ENCODE assay signal across 12 mouse cellular contexts in the genomic region with DNA sequence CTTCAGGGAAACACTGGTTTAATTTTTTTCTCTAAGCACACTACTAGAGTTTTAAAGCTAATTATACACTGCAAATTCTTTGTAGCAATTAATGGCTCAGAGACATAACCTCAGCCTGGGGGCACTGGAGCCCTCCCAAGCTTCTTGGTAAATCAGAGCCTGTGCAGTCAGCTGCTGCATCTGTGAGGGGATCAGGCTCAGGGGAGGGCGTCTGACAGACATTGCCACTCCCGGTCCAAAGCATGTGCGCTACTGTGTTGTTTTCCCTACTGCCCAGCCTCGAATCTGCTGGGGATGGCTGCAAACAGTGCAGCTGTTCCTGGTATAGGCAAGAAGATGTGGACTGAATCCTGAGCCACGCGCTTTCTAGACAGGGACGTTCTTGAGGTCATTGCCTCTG.
DNase-seq lines count a peak whose midpoint lies in the region; ATAC-seq lines count a peak whose summit lies in the region.
"Had no signal": no experiment of that assay in that cellular context is flagged by ENCODE, and none has a peak within 500 bp of the region (broad histone marks: within the 10 kb centered on the region; RNA-seq: fewer than 3 reads in every experiment).

No protein-coding gene starts in this region.

- DNase-seq in heart, embryonic 10.5 days (ENCODE audit: low spot score), result no peak
- DNase-seq in heart, postnatal 10 days, result no peak
- no peak for DNase-seq in liver, embryonic 11.5 days (ENCODE audit: low spot score)
- peak; percentile 80 for DNase-seq in embryonic facial prominence, embryonic 14.5 days (ENCODE audit: low spot score)
- no peak for DNase-seq in natural killer cell, adult 2 months (ENCODE audit: low spot score in 2 of 2)
- DNase-seq in c-Kit-positive CD71-positive TER-119-positive erythroid progenitor cells, embryonic 14.5 days (ENCODE audit: low spot score), result no peak
- DNase-seq: cerebellum, postnatal 14 days; gastrocnemius, postnatal 25 days; lung, postnatal 10 days had no signal

- no peak overlapping the region for H3K9ac ChIP-seq in liver, embryonic 11.5 days (ENCODE audit: low read depth, low read length)
- H3K9ac ChIP-seq in liver, embryonic 12.5 days, result no peak overlapping the region
- no peak overlapping the region for H3K9ac ChIP-seq in embryonic facial prominence, embryonic 14.5 days (ENCODE audit: low read depth, low read length)
- H3K9ac ChIP-seq in limb, embryonic 12.5 days (replicated peaks), result no peak overlapping the region

- H3K27me3 ChIP-seq in heart, embryonic 10.5 days (ENCODE audit: insufficient read depth, poor library complexity, severe bottlenecking), result no peaks in the 10 kb centered on the region
- no peaks in the 10 kb centered on the region for H3K27me3 ChIP-seq in liver, embryonic 11.5 days (replicated peaks; ENCODE audit: control insufficient read depth, insufficient read depth, low read length)
- H3K27me3 ChIP-seq in liver, embryonic 12.5 days (replicated peaks), result no peaks in the 10 kb centered on the region
- no peaks in the 10 kb centered on the region for H3K27me3 ChIP-seq in embryonic facial prominence, embryonic 14.5 days (replicated peaks; ENCODE audit: control insufficient read depth, insufficient read depth, low read length)
- H3K27me3 ChIP-seq in limb, embryonic 12.5 days, result peaks cover 2% of the 10 kb centered on the region; the same call in 1 of the 2 replicates

- 49% methylated on average over 7 of the region's 7 CpGs for WGBS in heart, embryonic 10.5 days
- 67% methylated on average over 7 of the region's 7 CpGs for WGBS in liver, embryonic 11.5 days
- WGBS in liver, embryonic 12.5 days (ENCODE audit: insufficient replicate concordance), result 62% methylated on average over 7 of the region's 7 CpGs
- WGBS in embryonic facial prominence, embryonic 14.5 days, result 27% methylated on average over 7 of the region's 7 CpGs
- 56% methylated on average over 7 of the region's 7 CpGs for WGBS in limb, embryonic 12.5 days

- no peak for ATAC-seq in liver, embryonic 11.5 days (replicated peaks; ENCODE audit: low FRiP score)
- ATAC-seq in liver, embryonic 12.5 days, result no peak
- ATAC-seq in embryonic facial prominence, embryonic 14.5 days (ENCODE audit: low read depth), result peak; percentile 84
- 0 out of 2 replicates have a peak, but pooled peaks have one; percentile 39 for ATAC-seq in limb, embryonic 12.5 days (ENCODE audit: insufficient number of reproducible peaks, insufficient read depth, low FRiP score, low TSS enrichment, low read depth)

- H3K36me3 ChIP-seq in heart, embryonic 10.5 days, result no peaks in the 10 kb centered on the region
- no peaks in the 10 kb centered on the region for H3K36me3 ChIP-seq in liver, embryonic 11.5 days (ENCODE audit: control insufficient read depth, insufficient read depth, low read length)
- H3K36me3 ChIP-seq in liver, embryonic 12.5 days, result no peaks in the 10 kb centered on the region
- no peaks in the 10 kb centered on the region for H3K36me3 ChIP-seq in embryonic facial prominence, embryonic 14.5 days (ENCODE audit: control insufficient read depth, insufficient read depth, low read length)
- no peaks in the 10 kb centered on the region for H3K36me3 ChIP-seq in limb, embryonic 12.5 days

- intact Hi-C loops in heart, postnatal 10 days (cut with DNase I), result no loop called here

- H3K9me3 ChIP-seq in heart, embryonic 10.5 days, result no peaks in the 10 kb centered on the region
- no peaks in the 10 kb centered on the region for H3K9me3 ChIP-seq in liver, embryonic 11.5 days (ENCODE audit: control insufficient read depth, low read length)
- H3K9me3 ChIP-seq in liver, embryonic 12.5 days (replicated peaks), result no peaks in the 10 kb centered on the region
- H3K9me3 ChIP-seq in embryonic facial prominence, embryonic 14.5 days (ENCODE audit: control insufficient read depth, low read length), result no peaks in the 10 kb centered on the region
- no peaks in the 10 kb centered on the region for H3K9me3 ChIP-seq in limb, embryonic 12.5 days

- H3K4me3 ChIP-seq in heart, embryonic 10.5 days, result no peak overlapping the region
- H3K4me3 ChIP-seq in liver, embryonic 11.5 days (ENCODE audit: low read depth, low read length), result no peak overlapping the region
- no peak overlapping the region for H3K4me3 ChIP-seq in liver, embryonic 12.5 days
- H3K4me3 ChIP-seq in embryonic facial prominence, embryonic 14.5 days (ENCODE audit: low read depth, low read length), result no peak overlapping the region
- no peak overlapping the region for H3K4me3 ChIP-seq in limb, embryonic 12.5 days (replicated peaks)
- H3K4me3 ChIP-seq: erythroblast, embryonic 14.5 days had no signal

- H3K27ac ChIP-seq in heart, embryonic 10.5 days, result peak overlapping the region; percentile 77
- peak overlapping the region; percentile 10; the same call in 1 of the 2 replicates for H3K27ac ChIP-seq in liver, embryonic 11.5 days (ENCODE audit: low read depth, low read length)
- H3K27ac ChIP-seq in liver, embryonic 12.5 days, result no peak overlapping the region
- no peak overlapping the region for H3K27ac ChIP-seq in embryonic facial prominence, embryonic 14.5 days (replicated peaks; ENCODE audit: low read depth, low read length)
- peak overlapping the region; percentile 20; the same call in 1 of the 2 replicates for H3K27ac ChIP-seq in limb, embryonic 12.5 days

- H3K4me1 ChIP-seq in heart, embryonic 10.5 days, result peaks cover 90% of the 10 kb centered on the region
- peaks cover 49% of the 10 kb centered on the region for H3K4me1 ChIP-seq in liver, embryonic 11.5 days (replicated peaks; ENCODE audit: control insufficient read depth, insufficient read depth, low read length)
- peaks cover 90% of the 10 kb centered on the region for H3K4me1 ChIP-seq in liver, embryonic 12.5 days
- H3K4me1 ChIP-seq in embryonic facial prominence, embryonic 14.5 days (ENCODE audit: control insufficient read depth, insufficient read depth, low read length), result peaks cover 19% of the 10 kb centered on the region; the same call in 1 of the 2 replicates
- H3K4me1 ChIP-seq in limb, embryonic 12.5 days (replicated peaks), result peaks cover 22% of the 10 kb centered on the region

- no peak overlapping the region for H3K4me2 ChIP-seq in liver, embryonic 11.5 days
- no peak overlapping the region for H3K4me2 ChIP-seq in liver, embryonic 12.5 days
- H3K4me2 ChIP-seq in embryonic facial prominence, embryonic 14.5 days (ENCODE audit: low read depth, low read length), result no peak overlapping the region
- H3K4me2 ChIP-seq in limb, embryonic 12.5 days, result no peak overlapping the region

Comparison
In these comparisons a context has a peak if more than half of its experiments do, and no peak if none do; other contexts are left out.
1. H3K27ac ChIP-seq: peak in heart, embryonic 10.5 days (single experiment), liver, embryonic 11.5 days (single experiment) and limb, embryonic 12.5 days (single experiment); none in liver, embryonic 12.5 days (single experiment) and embryonic facial prominence, embryonic 14.5 days (single experiment).
2. ATAC-seq: peak in embryonic facial prominence, embryonic 14.5 days (single experiment) and limb, embryonic 12.5 days (single experiment); none in liver, embryonic 11.5 days (single experiment) and liver, embryonic 12.5 days (single experiment).